Mouse (Mus musculus) bone marrow macrophage, adult 2 months (primary cell): Measurements from ENCODE around the gene Eed. TPM values are rescaled to one million over a fixed set of nuclear protein-coding genes. Genes with fewer than 3 reads are reported as not detected.

Experiments
- H3K27ac ChIP-seq: 2 replicates; pipeline ENCODE4 v1.5.1; 2012; ENCODE audit warnings: low read depth, low read length; ENCODE audit not compliant: insufficient read depth
- H3K4me1 ChIP-seq: 2 replicates; pipeline ENCODE4 v1.6.1; 2012; ENCODE audit warnings: low read length; ENCODE audit not compliant: control insufficient read depth, insufficient read depth
- H3K4me3 ChIP-seq: 2 replicates; pipeline ENCODE4 v1.5.1; 2012; ENCODE audit warnings: mild to moderate bottlenecking, low read length, moderate library complexity; ENCODE audit not compliant: insufficient read depth
- CTCF ChIP-seq: IDR thresholded peaks from 2 replicates; pipeline ENCODE4 v1.5.1; 2012; ENCODE audit warnings: low read depth, mild to moderate bottlenecking, low read length, moderate library complexity
- POLR2A ChIP-seq: IDR thresholded peaks from 2 replicates; pipeline ENCODE4 v1.6.1; 2012; ENCODE audit warnings: mild to moderate bottlenecking, low read depth, low read length, borderline replicate concordance
- polyA plus RNA-seq: library from polyadenylated mRNA; stranded (reverse); fragments of >200 nt; gene quantifications from 2 replicates; pipeline ENCODE4 v1.2.4, GENCODE M21; 2012; ENCODE audit not compliant: missing spikeins, insufficient read depth, insufficient read length

Eed gene
- polyA plus RNA-seq, 1 experiment, result 71.9 TPM

- peaks cover 11% of the 10 kb centered on the region for H3K4me1 ChIP-seq
- H3K27ac ChIP-seq, result peak overlapping the region; percentile 90
- no peak for TF ChIP-seq CTCF
- no peak for TF ChIP-seq POLR2A
- peak overlapping the region; percentile 76 for H3K4me3 ChIP-seq
These were observed 774 bp upstream of the Eed start for GRCm38 (mm10) chr7:89981557-89981956.

GRCm38 (mm10) chr7:89980133-89980484 lies 674 bp downstream of the Eed start:
- Histone ChIP-seq H3K4me3 (peak overlapping the region; percentile 76), H3K4me1 (peaks cover 11% of the 10 kb centered on the region), H3K27ac (peak overlapping the region; percentile 90)
- TF ChIP-seq CTCF (no peak), POLR2A (no peak)

- H3K27ac ChIP-seq, result peak overlapping the region; percentile 90
- H3K4me3 ChIP-seq, result peak overlapping the region; percentile 76
- peaks cover 11% of the 10 kb centered on the region for H3K4me1 ChIP-seq
- TF ChIP-seq POLR2A (no peak), CTCF (no peak)
These were observed 1.2 kb downstream of the Eed start for GRCm38 (mm10) chr7:89979432-89980130.

- no peak overlapping the region for H3K27ac ChIP-seq
- H3K4me1 ChIP-seq, result peaks cover 6% of the 10 kb centered on the region
- TF ChIP-seq POLR2A (no peak), CTCF (no peak)
- no peak overlapping the region for H3K4me3 ChIP-seq
These were observed 4.0 kb downstream of the Eed start for GRCm38 (mm10) chr7:89976796-89977195.

GRCm38 (mm10) chr7:89975571-89975970 lies 5.2 kb downstream of the Eed start:
- no peak for TF ChIP-seq CTCF
- TF ChIP-seq POLR2A, result no peak
- no peak overlapping the region for H3K4me3 ChIP-seq
- no peak overlapping the region for H3K27ac ChIP-seq
- peaks cover 6% of the 10 kb centered on the region for H3K4me1 ChIP-seq

GRCm38 (mm10) chr7:89967235-89967634 lies 13.5 kb downstream of the Eed start:
- H3K4me3 ChIP-seq, result no peak overlapping the region
- peak overlapping the region; percentile 32 for H3K27ac ChIP-seq
- TF ChIP-seq POLR2A, result no peak
- peaks cover 19% of the 10 kb centered on the region for H3K4me1 ChIP-seq

- Histone ChIP-seq H3K4me3 (no peak overlapping the region), H3K4me1 (peaks cover 19% of the 10 kb centered on the region), H3K27ac (peak overlapping the region; percentile 32)
- no peak for TF ChIP-seq POLR2A
- no peak for TF ChIP-seq CTCF
These were observed 14.0 kb downstream of the Eed start for GRCm38 (mm10) chr7:89966771-89967170.

GRCm38 (mm10) chr7:89963135-89963534 lies 17.6 kb downstream of the Eed start:
- peaks cover 22% of the 10 kb centered on the region for H3K4me1 ChIP-seq
- TF ChIP-seq CTCF (no peak), POLR2A (no peak)

GRCm38 (mm10) chr7:89957300-89957699 lies 23.5 kb downstream of the Eed start:
- TF ChIP-seq POLR2A (no peak), CTCF (no peak)
- Histone ChIP-seq H3K4me3 (no peak overlapping the region), H3K4me1 (peaks cover 9% of the 10 kb centered on the region), H3K27ac (no peak overlapping the region)

More at GRCm38 (mm10) chr7:89963135-89963534, 17.6 kb downstream of the Eed start:
- H3K4me3 ChIP-seq, result no peak overlapping the region
- H3K27ac ChIP-seq, result no peak overlapping the region

- Histone ChIP-seq H3K27ac (no peak overlapping the region), H3K4me3 (no peak overlapping the region), H3K4me1 (peaks cover 6% of the 10 kb centered on the region)
- TF ChIP-seq CTCF (no peak), POLR2A (no peak)
These were observed 26.5 kb downstream of the Eed start for GRCm38 (mm10) chr7:89954261-89954660.

- Histone ChIP-seq H3K4me3 (no peak overlapping the region), H3K27ac (no peak overlapping the region), H3K4me1 (no peaks in the 10 kb centered on the region)
- TF ChIP-seq POLR2A (no peak), CTCF (no peak)
These were observed 31.4 kb downstream of the Eed start for GRCm38 (mm10) chr7:89949403-89949802.
